Mouse (Mus musculus): ENCODE data around the gene Tenm2. TPM values are rescaled to one million over a fixed set of nuclear protein-coding genes. Genes with fewer than 3 reads are reported as not detected.

The Tenm2 gene
- total and polyA plus RNA-seq, 3 experiments: not detected

- dilution Hi-C loops (cut with MboI; ENCODE audit: extremely low pct_ligation_motif_present, extremely low pct_unique_long_range_greater_than_20kb, low sequenced_read_pairs) (no loop called here), in situ Hi-C loops (cut with MboI; ENCODE audit: low pct_ligation_motif_present, low pct_unique_long_range_greater_than_20kb, low sequenced_read_pairs) (loop anchor here (25.0 kb wide), 1 partner anchor 511 kb away; no protein-coding TSS in a partner anchor)
- Histone ChIP-seq H3K27ac (ENCODE audit: insufficient read depth, low read depth) (no peak overlapping the region), H3K4me2 (ENCODE audit: insufficient read depth, low read depth, poor library complexity, severe bottlenecking) (no peak overlapping the region), H3K9me3 (replicated peaks; ENCODE audit: low read length) (peaks cover 81% of the 10 kb centered on the region), H3K9ac (ENCODE audit: insufficient read depth, low read depth) (no peak overlapping the region), H3K4me3 (replicated peaks in 1 of 3; ENCODE audit: low read depth in 2 of 3, low read length in 2 of 3, poor library complexity in 1 of 3) (no peak overlapping the region), H3K27me3 (replicated peaks) (no peaks in the 10 kb centered on the region), H3K79me2 (replicated peaks; ENCODE audit: control insufficient read depth, extremely low read depth, insufficient read depth, poor library complexity, severe bottlenecking) (no peaks in the 10 kb centered on the region), H3K36me3 (replicated peaks in 1 of 2; ENCODE audit: control insufficient read depth in 1 of 2, insufficient read depth in 1 of 2, low read length in 1 of 2) (no peaks in the 10 kb centered on the region), H3K4me1 (ENCODE audit: control insufficient read depth in 1 of 2, insufficient read depth in 2 of 2) (no peaks in the 10 kb centered on the region)
- no peak for DNase-seq (ENCODE audit: extremely low read depth)
- TF ChIP-seq TCF12 (IDR thresholded peaks at IDR 0.05; ENCODE audit: low read depth, low read length) (no peak), JUND (conservative IDR thresholded peaks at IDR 0.05; ENCODE audit: low read depth, low read length) (no peak), ZC3H11A (IDR thresholded peaks at IDR 0.05; ENCODE audit: low read depth, low read length) (no peak), MAFK (IDR thresholded peaks at IDR 0.05; ENCODE audit: insufficient replicate concordance, low read length) (no peak), E2F4 (IDR thresholded peaks at IDR 0.05; ENCODE audit: insufficient replicate concordance, low read depth, low read length) (no peak), ZNF384 (IDR thresholded peaks at IDR 0.05; ENCODE audit: low read depth, low read length) (no peak), CHD2 (IDR thresholded peaks at IDR 0.05; ENCODE audit: low read length) (no peak), KAT2A (IDR thresholded peaks at IDR 0.05; ENCODE audit: insufficient replicate concordance, low read length) (no peak), GABPA (IDR thresholded peaks at IDR 0.05; ENCODE audit: insufficient replicate concordance, low read depth, low read length) (no peak), CTCF (conservative IDR thresholded peaks at IDR 0.05 in 1 of 2, IDR thresholded peaks at IDR 0.05 in 1 of 2; ENCODE audit: low read depth in 2 of 2, low read length in 2 of 2) (no peak)
Measured at GRCm38 (mm10) chr11:36548139-36548538, 687.6 kb downstream of the Tenm2 start.

DNA sequence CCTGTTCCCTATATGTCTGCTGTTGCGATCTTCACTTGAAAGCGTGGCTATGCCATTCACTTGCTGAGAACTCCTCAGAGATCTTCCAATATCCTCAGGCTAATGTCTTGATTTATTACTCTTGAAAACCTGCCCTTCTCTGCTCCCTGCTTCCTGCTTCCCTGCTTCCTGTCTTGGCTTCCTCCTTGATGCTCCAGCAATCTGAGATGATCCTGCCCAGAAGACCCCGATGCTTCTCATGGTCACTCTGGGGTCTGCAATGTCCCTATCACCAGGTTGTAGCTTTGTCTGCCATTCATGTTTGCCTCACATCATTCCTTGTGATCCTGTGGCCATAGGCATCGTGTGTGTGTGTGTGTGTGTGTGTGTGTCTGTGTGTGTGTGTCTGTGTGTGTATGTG lies 697.6 kb downstream of the Tenm2 start:
- Histone ChIP-seq H3K36me3 (replicated peaks in 1 of 2; ENCODE audit: control insufficient read depth in 1 of 2, insufficient read depth in 1 of 2, low read length in 1 of 2) (no peaks in the 10 kb centered on the region), H3K79me2 (replicated peaks; ENCODE audit: control insufficient read depth, extremely low read depth, insufficient read depth, poor library complexity, severe bottlenecking) (no peaks in the 10 kb centered on the region), H3K27ac (ENCODE audit: insufficient read depth, low read depth) (no peak overlapping the region), H3K4me3 (replicated peaks in 1 of 3; ENCODE audit: low read depth in 2 of 3, low read length in 2 of 3, poor library complexity in 1 of 3) (no peak overlapping the region), H3K9ac (ENCODE audit: insufficient read depth, low read depth) (no peak overlapping the region), H3K4me2 (ENCODE audit: insufficient read depth, low read depth, poor library complexity, severe bottlenecking) (no peak overlapping the region), H3K9me3 (replicated peaks; ENCODE audit: low read length) (peaks cover 83% of the 10 kb centered on the region), H3K27me3 (replicated peaks) (no peaks in the 10 kb centered on the region), H3K4me1 (ENCODE audit: control insufficient read depth in 1 of 2, insufficient read depth in 2 of 2) (no peaks in the 10 kb centered on the region)
- in situ Hi-C loops (cut with MboI; ENCODE audit: low pct_ligation_motif_present, low pct_unique_long_range_greater_than_20kb, low sequenced_read_pairs) (loop anchor here (25.0 kb wide), 1 partner anchor 501 kb away; no protein-coding TSS in a partner anchor), dilution Hi-C loops (cut with MboI; ENCODE audit: extremely low pct_ligation_motif_present, extremely low pct_unique_long_range_greater_than_20kb, low sequenced_read_pairs) (no loop called here)
- DNase-seq (ENCODE audit: extremely low read depth): no peak
- no peak for TF ChIP-seq POLR2AphosphoS2 (IDR thresholded peaks at IDR 0.05; ENCODE audit: low read depth, low read length)
- TF ChIP-seq ZC3H11A (IDR thresholded peaks at IDR 0.05; ENCODE audit: low read depth, low read length): no peak
- no peak for TF ChIP-seq BHLHE40 (IDR thresholded peaks at IDR 0.05; ENCODE audit: low read depth, low read length)

DNA sequence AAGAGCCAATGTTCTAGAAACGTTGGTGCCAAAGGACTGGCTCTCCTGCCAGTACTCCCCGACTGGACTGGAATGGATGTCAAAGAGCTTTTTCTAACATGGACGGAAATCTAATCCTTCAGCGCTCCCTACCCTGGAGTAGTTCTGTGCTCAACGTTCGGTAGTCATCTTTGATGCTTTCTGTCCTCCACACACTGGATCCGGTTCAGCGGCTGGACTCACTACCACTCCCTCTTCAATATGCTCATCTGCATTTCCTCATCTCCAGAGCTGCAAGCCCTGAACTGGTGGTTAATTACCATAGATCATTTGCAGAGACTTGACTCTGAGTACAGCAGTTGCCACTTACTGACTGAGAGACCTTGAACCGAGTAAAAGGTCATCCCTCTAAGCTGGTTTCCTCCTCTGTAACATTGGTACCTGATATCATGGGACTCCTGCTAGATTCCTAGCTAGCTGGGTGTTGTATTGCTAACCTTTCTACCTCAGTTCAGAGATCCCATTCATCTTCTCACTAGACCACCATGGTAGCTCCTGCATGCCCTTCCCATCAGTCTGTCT lies 698.1 kb downstream of the Tenm2 start:
- no peaks in the 10 kb centered on the region for H3K79me2 ChIP-seq (replicated peaks; ENCODE audit: control insufficient read depth, extremely low read depth, insufficient read depth, poor library complexity, severe bottlenecking)
- H3K4me2 ChIP-seq (ENCODE audit: insufficient read depth, low read depth, poor library complexity, severe bottlenecking): no peak overlapping the region
- H3K27me3 ChIP-seq (replicated peaks): no peaks in the 10 kb centered on the region
- no peak for DNase-seq (ENCODE audit: extremely low read depth)
- no peaks in the 10 kb centered on the region for H3K36me3 ChIP-seq (replicated peaks in 1 of 2; ENCODE audit: control insufficient read depth in 1 of 2, insufficient read depth in 1 of 2, low read length in 1 of 2)
- in situ Hi-C loops (cut with MboI; ENCODE audit: low pct_ligation_motif_present, low pct_unique_long_range_greater_than_20kb, low sequenced_read_pairs): loop anchor here (25.0 kb wide), 1 partner anchor 500 kb away; no protein-coding TSS in a partner anchor
- no peak for TF ChIP-seq ZMIZ1 (IDR thresholded peaks at IDR 0.05; ENCODE audit: low read depth, low read length)
- TF ChIP-seq ETS1 (conservative IDR thresholded peaks at IDR 0.05; ENCODE audit: low read depth, low read length): no peak
- no peak for TF ChIP-seq MYC (IDR thresholded peaks at IDR 0.05; ENCODE audit: low read depth, low read length)
- no peak for TF ChIP-seq ZKSCAN1 (IDR thresholded peaks at IDR 0.05; ENCODE audit: borderline replicate concordance, low read depth, low read length)
- TF ChIP-seq PAX5 (IDR thresholded peaks at IDR 0.05; ENCODE audit: low read length): no peak
- no peak for TF ChIP-seq JUND (conservative IDR thresholded peaks at IDR 0.05; ENCODE audit: low read depth, low read length)
- no peak for TF ChIP-seq POLR2AphosphoS2 (IDR thresholded peaks at IDR 0.05; ENCODE audit: low read depth, low read length)
- no peak for TF ChIP-seq USF1 (IDR thresholded peaks at IDR 0.05; ENCODE audit: low read depth, low read length)
- no peak for TF ChIP-seq ELF1 (IDR thresholded peaks at IDR 0.05; ENCODE audit: low read depth, low read length)
- no peak for TF ChIP-seq MAZ (IDR thresholded peaks at IDR 0.05; ENCODE audit: low read depth, low read length)
- TF ChIP-seq MAFK (IDR thresholded peaks at IDR 0.05; ENCODE audit: insufficient replicate concordance, low read length): no peak
- no peak for TF ChIP-seq KAT2A (IDR thresholded peaks at IDR 0.05; ENCODE audit: insufficient replicate concordance, low read length)
- no peak for TF ChIP-seq JUN (IDR thresholded peaks at IDR 0.05; ENCODE audit: insufficient read depth, low read depth, low read length)
- no peak for TF ChIP-seq MXI1 (IDR thresholded peaks at IDR 0.05; ENCODE audit: low read depth, low read length)
- TF ChIP-seq EP300 (IDR thresholded peaks at IDR 0.05; ENCODE audit: low read length): no peak
- TF ChIP-seq BHLHE40 (IDR thresholded peaks at IDR 0.05; ENCODE audit: low read depth, low read length): no peak
- TF ChIP-seq UBTF (IDR thresholded peaks at IDR 0.05; ENCODE audit: low read depth, low read length): no peak
- H3K27ac ChIP-seq (ENCODE audit: insufficient read depth, low read depth): no peak overlapping the region
- no peak overlapping the region for H3K9ac ChIP-seq (ENCODE audit: insufficient read depth, low read depth)
- H3K4me1 ChIP-seq (ENCODE audit: control insufficient read depth in 1 of 2, insufficient read depth in 2 of 2): no peaks in the 10 kb centered on the region
- dilution Hi-C loops (cut with MboI; ENCODE audit: extremely low pct_ligation_motif_present, extremely low pct_unique_long_range_greater_than_20kb, low sequenced_read_pairs): no loop called here
- H3K4me3 ChIP-seq (replicated peaks in 1 of 3; ENCODE audit: low read depth in 2 of 3, low read length in 2 of 3, poor library complexity in 1 of 3): no peak overlapping the region
- peaks cover 82% of the 10 kb centered on the region for H3K9me3 ChIP-seq (replicated peaks; ENCODE audit: low read length)
